Mouse (Mus musculus): ENCODE results near the gene Bbs9.

DNA sequence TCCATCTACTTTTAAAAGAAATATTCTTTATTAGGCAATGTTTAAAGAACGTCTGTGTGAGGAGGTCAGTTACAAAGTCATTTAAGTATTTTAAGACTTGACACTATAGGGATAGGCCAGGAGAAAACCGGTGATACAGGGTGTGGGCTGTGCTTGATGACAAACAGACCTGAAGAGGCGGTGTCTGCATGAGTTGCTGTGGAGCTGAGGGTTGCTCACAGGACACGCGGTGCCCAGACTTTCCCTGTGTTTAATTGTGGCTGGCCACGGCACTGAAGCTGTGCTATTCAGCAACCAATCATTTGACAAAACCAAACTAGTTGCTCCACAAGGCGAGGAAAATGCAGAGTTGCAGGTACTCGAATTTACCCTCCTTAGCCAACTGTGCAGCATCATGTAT lies 286.0 kb downstream of the Bbs9 start:
- TF ChIP-seq TBP (conservative IDR thresholded peaks at IDR 0.05; ENCODE audit: low read depth, low read length) (no peak), POLR2A (IDR thresholded peaks at IDR 0.05; ENCODE audit: low read depth, low read length) (no peak), CTCF (conservative IDR thresholded peaks at IDR 0.05 in 1 of 2, IDR thresholded peaks at IDR 0.05 in 1 of 2; ENCODE audit: low read depth in 2 of 2, low read length in 2 of 2) (no peak), EP300 (IDR thresholded peaks at IDR 0.05; ENCODE audit: low read length) (no peak), USF1 (IDR thresholded peaks at IDR 0.05; ENCODE audit: low read depth, low read length) (no peak), SIN3A (IDR thresholded peaks at IDR 0.05; ENCODE audit: low read length) (no peak), MEF2A (IDR thresholded peaks at IDR 0.05; ENCODE audit: borderline replicate concordance, low read depth, low read length) (no peak), CHD1 (IDR thresholded peaks at IDR 0.05; ENCODE audit: low read depth, low read length) (no peak), ZC3H11A (IDR thresholded peaks at IDR 0.05; ENCODE audit: low read depth, low read length) (no peak), ZMIZ1 (IDR thresholded peaks at IDR 0.05; ENCODE audit: low read depth, low read length) (no peak), ETS1 (conservative IDR thresholded peaks at IDR 0.05; ENCODE audit: low read depth, low read length) (no peak), USF2 (conservative IDR thresholded peaks at IDR 0.05; ENCODE audit: low read depth, low read length) (no peak)
